Mouse (Mus musculus): ENCODE measurements around the gene Cdk6. TPM values are rescaled to one million over a fixed set of nuclear protein-coding genes. Genes with fewer than 3 reads are reported as not detected.

Gene Cdk6
- total RNA-seq, 2 experiments from 2014 or later = 0.92 to 1.2 TPM

GRCm38 (mm10) chr5:3352827-3353226 lies 11.5 kb downstream of the Cdk6 start:
- TF ChIP-seq CTCF (IDR thresholded peaks at IDR 0.05) = no peak
- intact Hi-C loops (cut with DNase I) = no loop called here

GRCm38 (mm10) chr5:3354307-3354706 lies 13.0 kb downstream of the Cdk6 start:
- intact Hi-C loops (cut with DNase I) = no loop called here
- no peak overlapping the region for H3K4me3 ChIP-seq
- no peak overlapping the region for H3K27ac ChIP-seq
- TF ChIP-seq CTCF (IDR thresholded peaks at IDR 0.05) = no peak
- no peak for DNase-seq

More at GRCm38 (mm10) chr5:3352827-3353226, 11.5 kb downstream of the Cdk6 start:
- no peak overlapping the region for H3K4me3 ChIP-seq
- H3K27ac ChIP-seq = no peak overlapping the region
- no peak for DNase-seq

- TF ChIP-seq CTCF (IDR thresholded peaks at IDR 0.05) = no peak
- H3K27ac ChIP-seq = no peak overlapping the region
- intact Hi-C loops (cut with DNase I) = no loop called here
- H3K4me3 ChIP-seq = no peak overlapping the region
- DNase-seq = no peak
These were observed 13.8 kb downstream of the Cdk6 start for GRCm38 (mm10) chr5:3355032-3355536.

GRCm38 (mm10) chr5:3355560-3356260 lies 14.4 kb downstream of the Cdk6 start:
- intact Hi-C loops (cut with DNase I) = no loop called here
- no peak overlapping the region; the same call in 1 of the 2 replicates for H3K4me3 ChIP-seq
- DNase-seq = no peak
- no peak overlapping the region for H3K27ac ChIP-seq
- TF ChIP-seq CTCF (IDR thresholded peaks at IDR 0.05) = no peak

GRCm38 (mm10) chr5:3356261-3356778 lies 15.0 kb downstream of the Cdk6 start:
- no peak for DNase-seq
- no peak for TF ChIP-seq CTCF (IDR thresholded peaks at IDR 0.05)
- Histone ChIP-seq H3K4me3 (no peak overlapping the region; the same call in 1 of the 2 replicates), H3K27ac (no peak overlapping the region)
- intact Hi-C loops (cut with DNase I) = no loop called here

GRCm38 (mm10) chr5:3357496-3357895 lies 16.2 kb downstream of the Cdk6 start:
- no peak for TF ChIP-seq CTCF (IDR thresholded peaks at IDR 0.05)
- DNase-seq = no peak
- Histone ChIP-seq H3K27ac (no peak overlapping the region), H3K4me3 (no peak overlapping the region)
- intact Hi-C loops (cut with DNase I) = no loop called here

- intact Hi-C loops (cut with DNase I) = no loop called here
- no peak overlapping the region for H3K27ac ChIP-seq
These were observed 17.6 kb downstream of the Cdk6 start for GRCm38 (mm10) chr5:3358687-3359520.

GRCm38 (mm10) chr5:3359914-3360313 lies 18.6 kb downstream of the Cdk6 start:
- intact Hi-C loops (cut with DNase I) = no loop called here
- no peak for DNase-seq
- Histone ChIP-seq H3K4me3 (no peak overlapping the region), H3K27ac (no peak overlapping the region)
- TF ChIP-seq CTCF (IDR thresholded peaks at IDR 0.05) = no peak

More at GRCm38 (mm10) chr5:3358687-3359520, 17.6 kb downstream of the Cdk6 start:
- no peak for TF ChIP-seq CTCF (IDR thresholded peaks at IDR 0.05)
- no peak for DNase-seq
- no peak overlapping the region for H3K4me3 ChIP-seq

GRCm38 (mm10) chr5:3361252-3361651 lies 20.0 kb downstream of the Cdk6 start:
- TF ChIP-seq CTCF (IDR thresholded peaks at IDR 0.05) = no peak
- no peak for DNase-seq
- Histone ChIP-seq H3K27ac (no peak overlapping the region), H3K4me3 (no peak overlapping the region)
- intact Hi-C loops (cut with DNase I) = no loop called here

- Histone ChIP-seq H3K27ac (no peak overlapping the region), H3K4me3 (no peak overlapping the region)
- no peak for TF ChIP-seq CTCF (IDR thresholded peaks at IDR 0.05)
- intact Hi-C loops (cut with DNase I) = no loop called here
- DNase-seq = no peak
These were observed 20.8 kb downstream of the Cdk6 start for GRCm38 (mm10) chr5:3362111-3362510.

- intact Hi-C loops (cut with DNase I) = no loop called here
- H3K4me3 ChIP-seq = no peak overlapping the region
- DNase-seq = no peak
- H3K27ac ChIP-seq = no peak overlapping the region
- TF ChIP-seq CTCF (IDR thresholded peaks at IDR 0.05) = no peak
These were observed 22.0 kb downstream of the Cdk6 start for GRCm38 (mm10) chr5:3363036-3363983.

- intact Hi-C loops (cut with DNase I) = no loop called here
- DNase-seq = no peak
- Histone ChIP-seq H3K27ac (no peak overlapping the region), H3K4me3 (no peak overlapping the region)
- no peak for TF ChIP-seq CTCF (IDR thresholded peaks at IDR 0.05)
These were observed 25.8 kb downstream of the Cdk6 start for GRCm38 (mm10) chr5:3367045-3367444.

Measured in gastrocnemius, adult 2 months (tissue).